Mouse (Mus musculus) intestine, postnatal 0 days (tissue): ENCODE measurements around the gene Klc4. TPM values are rescaled to one million over a fixed set of nuclear protein-coding genes. Genes with fewer than 3 reads are reported as not detected.

Experiments used
- ATAC-seq: fragments of 200-750 bp; cut with Nextera tagmentation; 2 replicates; pipeline ENCODE4 v1.8.0; 2017; ENCODE audit warnings: mild to moderate bottlenecking, moderate TSS enrichment, moderate library complexity
- H3K27ac ChIP-seq: fragments of 300-500 bp; sonication (generic); 2 replicates; pipeline ENCODE4 v1.5.1; 2014; ENCODE audit warnings: mild to moderate bottlenecking, low read depth, low read length, moderate library complexity
- H3K27me3 ChIP-seq: fragments of 300-500 bp; sonication (generic); replicated peaks from 2 replicates; pipeline ENCODE4 v1.6.1; 2014; ENCODE audit warnings: low read length, mixed read lengths; ENCODE audit not compliant: control insufficient read depth, insufficient read depth
- H3K36me3 ChIP-seq: fragments of 300-500 bp; sonication (generic); 2 replicates; pipeline ENCODE4 v1.6.1; 2014; ENCODE audit warnings: mild to moderate bottlenecking, moderate library complexity; ENCODE audit not compliant: control insufficient read depth, insufficient read depth
- H3K4me1 ChIP-seq: fragments of 300-500 bp; sonication (generic); replicated peaks from 2 replicates; pipeline ENCODE4 v1.6.1; 2014; ENCODE audit warnings: antibody characterized with exemption, low read length, mixed read lengths; ENCODE audit not compliant: control insufficient read depth, insufficient read depth
- H3K4me2 ChIP-seq: fragments of 300-500 bp; sonication (generic); replicated peaks from 2 replicates; pipeline ENCODE4 v1.6.1; 2014; ENCODE audit warnings: low read depth, mild to moderate bottlenecking, moderate library complexity
- H3K4me3 ChIP-seq: fragments of 300-500 bp; sonication (generic); 2 replicates; pipeline ENCODE4 v1.5.1; 2014; ENCODE audit warnings: low read depth, low read length
- H3K9ac ChIP-seq: fragments of 300-500 bp; sonication (generic); 2 replicates; pipeline ENCODE4 v1.6.1; 2014; ENCODE audit warnings: mild to moderate bottlenecking, low read depth, low read length
- H3K9me3 ChIP-seq: fragments of 300-500 bp; sonication (generic); 2 replicates; pipeline ENCODE4 v1.6.1; 2016; ENCODE audit warnings: mixed run types; ENCODE audit not compliant: control insufficient read depth
- CTCF ChIP-seq: sonication (generic); IDR thresholded peaks from 2 replicates; pipeline ENCODE4 v1.5.1; 2016; ENCODE audit warnings: low read depth, mild to moderate bottlenecking, control low read depth, antibody characterized with exemption, moderate library complexity
- WGBS: fragments of 180-500 bp; shearing (Covaris S2); extraction: QIAGEN DNeasy Blood & Tissue Kit; methylation state at CpG from one replicate; pipeline ENCODE4 v1.1.7; 2014; 5-methylcytosine and 5-hydroxymethylcytosine counted together
- polyA plus RNA-seq: library from polyadenylated mRNA; unstranded; fragments of >200 nt; fragmentation: Nextera tagmentation; extraction: Ambion mirVana; gene quantifications from 2 replicates; pipeline ENCODE4 v1.2.1, GENCODE M21; 2015

Gene Klc4
- polyA plus RNA-seq, result 102 and 107 TPM in 2 replicates

GRCm38 (mm10) chr17:46645561-46646321, at the start of gene Klc4, which contains the start of gene Mrpl2:
Klc4 (minus strand) TSS chr17:46646022.
Mrpl2 (plus strand) TSS chr17:46646229.
- peaks cover 29% of the 10 kb centered on the region for H3K36me3 ChIP-seq
- peak; percentile 71 for ATAC-seq
- H3K27ac ChIP-seq, result peak within 1 kb of the TSS; percentile 95
- TF ChIP-seq CTCF, result no peak
- H3K9me3 ChIP-seq, result no peaks in the 10 kb centered on the region
- H3K9ac ChIP-seq, result peak within 1 kb of the TSS; percentile 78
- H3K27me3 ChIP-seq, result no peaks in the 10 kb centered on the region
- H3K4me2 ChIP-seq, result peak within 1 kb of the TSS; percentile 92
- peaks cover 5% of the 10 kb centered on the region; the same call in 1 of the 2 replicates for H3K4me1 ChIP-seq
- 0% methylated on average over 53 of the region's 53 CpGs for WGBS
- peak within 1 kb of the TSS; percentile 92 for H3K4me3 ChIP-seq

- Histone ChIP-seq H3K9me3 (no peaks in the 10 kb centered on the region), H3K4me1 (no peaks in the 10 kb centered on the region; the same call in 1 of the 2 replicates), H3K9ac (no peak overlapping the region), H3K27me3 (no peaks in the 10 kb centered on the region), H3K4me2 (no peak overlapping the region), H3K4me3 (no peak overlapping the region), H3K36me3 (peaks cover 29% of the 10 kb centered on the region; the same call in 1 of the 2 replicates), H3K27ac (no peak overlapping the region)
- TF ChIP-seq CTCF, result no peak
- no peak for ATAC-seq
- WGBS, result 79% methylated on average over 1 of the region's 1 CpGs
Observed at GRCm38 (mm10) chr17:46694517-46695063, 48.8 kb upstream of the Klc4 start.

GRCm38 (mm10) chr17:46691390-46691789, 45.6 kb upstream of the Klc4 start:
- no peak overlapping the region for H3K4me2 ChIP-seq
- no peak for TF ChIP-seq CTCF
- H3K9ac ChIP-seq, result no peak overlapping the region
- no peaks in the 10 kb centered on the region for H3K4me1 ChIP-seq
- H3K9me3 ChIP-seq, result no peaks in the 10 kb centered on the region
- ATAC-seq, result no peak
- WGBS, result 76% methylated on average over 2 of the region's 2 CpGs
- H3K36me3 ChIP-seq, result peaks cover 36% of the 10 kb centered on the region
- H3K27ac ChIP-seq, result no peak overlapping the region
- H3K27me3 ChIP-seq, result no peaks in the 10 kb centered on the region
- no peak overlapping the region for H3K4me3 ChIP-seq

- no peak for TF ChIP-seq CTCF
- Histone ChIP-seq H3K36me3 (peaks cover 42% of the 10 kb centered on the region), H3K4me3 (no peak overlapping the region), H3K27me3 (no peaks in the 10 kb centered on the region), H3K27ac (no peak overlapping the region), H3K9me3 (no peaks in the 10 kb centered on the region), H3K9ac (no peak overlapping the region), H3K4me1 (no peaks in the 10 kb centered on the region), H3K4me2 (no peak overlapping the region)
- no peak for ATAC-seq
- WGBS, result 87% methylated on average over 12 of the region's 12 CpGs
Observed at GRCm38 (mm10) chr17:46690665-46691064, 44.8 kb upstream of the Klc4 start.

- 81% methylated on average over 6 of the region's 6 CpGs for WGBS
- Histone ChIP-seq H3K27ac (no peak overlapping the region), H3K9ac (no peak overlapping the region), H3K27me3 (no peaks in the 10 kb centered on the region), H3K9me3 (no peaks in the 10 kb centered on the region), H3K36me3 (peaks cover 58% of the 10 kb centered on the region), H3K4me3 (no peak overlapping the region), H3K4me1 (peaks cover 3% of the 10 kb centered on the region; the same call in 1 of the 2 replicates), H3K4me2 (no peak overlapping the region)
- no peak for ATAC-seq
- TF ChIP-seq CTCF, result no peak
Observed at GRCm38 (mm10) chr17:46685913-46686312, 40.1 kb upstream of the Klc4 start.

- Histone ChIP-seq H3K9ac (no peak overlapping the region), H3K27me3 (no peaks in the 10 kb centered on the region), H3K4me2 (no peak overlapping the region), H3K27ac (peak overlapping the region; percentile 15; the same call in 1 of the 2 replicates), H3K36me3 (peaks cover 48% of the 10 kb centered on the region), H3K9me3 (no peaks in the 10 kb centered on the region), H3K4me1 (peaks cover 3% of the 10 kb centered on the region; the same call in 1 of the 2 replicates), H3K4me3 (no peak overlapping the region)
- TF ChIP-seq CTCF, result no peak
- no peak for ATAC-seq
- WGBS, result 76% methylated on average over 16 of the region's 16 CpGs
Observed at GRCm38 (mm10) chr17:46682654-46683389, 37.0 kb upstream of the Klc4 start.
